Mouse (Mus musculus): ENCODE measurements at regions not wholly inside any gene's neighbourhood (a gene's known extent, or its start where the extent isn't known, plus 50 kb on each side); places are given as distances from the start of the nearest gene placed in this dataset.

GRCm38 (mm10) chr2:139370070-139370469, 123.6 kb upstream of the Sptlc3 start:
- TF ChIP-seq CTCF (IDR thresholded peaks at IDR 0.05; ENCODE audit: low read depth) (peak; percentile 74), EP300 (optimal IDR thresholded peaks at IDR 0.05) (no peak)

Data from stomach, postnatal 0 days (tissue).